Mouse (Mus musculus): ENCODE results near the gene Ccdc33. TPM values are rescaled to one million over a fixed set of nuclear protein-coding genes. Genes with fewer than 3 reads are reported as not detected.
A peak's percentile ranks its signal among the peaks of the same experiment; 100 is the strongest.

Ccdc33 gene
- total and polyA plus RNA-seq, 2 experiments from 2014 or later: 0.27 to 1.4 TPM

DNA sequence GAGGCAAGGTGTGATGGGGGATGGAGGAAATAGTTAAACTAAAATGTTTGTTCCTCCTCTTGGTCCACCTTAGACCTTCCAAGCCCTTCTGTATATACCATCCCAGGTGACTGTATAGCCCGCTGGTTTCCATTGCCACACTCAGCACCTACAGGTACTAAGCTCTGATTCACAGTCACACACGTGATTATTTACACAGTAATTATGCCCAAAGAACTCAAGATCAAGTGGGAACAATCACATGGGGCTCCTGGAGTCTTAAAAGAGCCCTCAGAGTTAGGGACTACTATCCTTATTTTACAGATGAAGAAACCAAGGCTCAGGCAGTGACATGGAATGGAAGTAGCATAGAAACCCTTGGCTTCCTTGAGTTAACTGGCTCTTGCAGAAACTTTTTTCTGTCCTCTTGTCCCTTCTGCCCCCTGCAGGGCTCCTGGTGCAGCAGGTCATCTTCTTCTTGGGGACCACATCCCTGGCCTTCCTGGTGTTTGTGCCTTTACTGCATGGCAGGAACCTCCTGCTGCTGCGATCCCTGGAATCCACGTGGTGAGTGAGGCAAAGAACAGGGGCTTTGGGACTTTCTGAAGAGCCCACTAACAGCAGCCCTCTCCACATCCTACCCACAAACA lies 32.2 kb upstream of the Ccdc33 start:
- no peaks in the 10 kb centered on the region for H3K4me1 ChIP-seq (ENCODE audit: insufficient read depth, low read length)
- 71% methylated on average over 4 of the region's 4 CpGs for WGBS
- no peaks in the 10 kb centered on the region for H3K9me3 ChIP-seq (ENCODE audit: low read length)
- no peak overlapping the region for H3K27ac ChIP-seq (ENCODE audit: low read depth, low read length)
- H3K4me3 ChIP-seq (ENCODE audit: low read depth, low read length): no peak overlapping the region
- no peaks in the 10 kb centered on the region for H3K27me3 ChIP-seq (ENCODE audit: insufficient read depth, low read length)
- DNase-seq (ENCODE audit: low spot score) (no peak), ATAC-seq (ENCODE audit: low FRiP score) (no peak)
- H3K4me2 ChIP-seq (ENCODE audit: low read depth, low read length, poor library complexity, severe bottlenecking): no peak overlapping the region
- H3K36me3 ChIP-seq (ENCODE audit: insufficient read depth, low read length): no peaks in the 10 kb centered on the region
- no peak; the same call in 1 of the 2 replicates for TF ChIP-seq CTCF (IDR thresholded peaks at IDR 0.05)
- H3K9ac ChIP-seq (replicated peaks; ENCODE audit: low read length, poor library complexity, severe bottlenecking): no peak overlapping the region

GRCm38 (mm10) chr9:58148806-58149205 lies 30.2 kb upstream of the Ccdc33 start:
- no peak for DNase-seq (ENCODE audit: low spot score)
- TF ChIP-seq CTCF (IDR thresholded peaks at IDR 0.05): no peak

DNA sequence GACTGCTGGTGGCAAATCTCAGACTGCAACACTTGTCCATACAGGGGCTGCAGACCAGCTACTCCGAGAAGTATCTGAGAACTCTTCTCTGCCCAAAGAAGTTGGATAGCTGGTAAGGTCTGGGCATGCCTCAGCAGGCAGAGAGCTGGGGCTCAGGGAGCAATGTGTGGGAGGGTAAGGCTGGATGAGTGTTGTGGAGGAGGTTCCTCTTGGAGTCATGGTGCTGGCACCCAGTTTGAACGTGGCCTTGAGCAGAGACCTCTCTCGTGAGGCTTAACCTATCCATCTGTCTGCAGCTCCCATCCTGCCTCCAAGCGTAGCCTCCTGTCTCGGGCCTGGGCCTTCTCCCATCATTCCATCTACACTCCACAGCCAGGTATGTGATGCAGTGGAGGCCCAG lies 26.8 kb upstream of the Ccdc33 start:
- Histone ChIP-seq H3K27ac (ENCODE audit: low read depth, low read length) (no peak overlapping the region), H3K4me3 (ENCODE audit: low read depth, low read length) (no peak overlapping the region), H3K4me2 (ENCODE audit: low read depth, low read length, poor library complexity, severe bottlenecking) (no peak overlapping the region), H3K4me1 (ENCODE audit: insufficient read depth, low read length) (0 out of 2 replicates have a peak, but pooled peaks cover 2% of the 10 kb centered on the region), H3K9ac (replicated peaks; ENCODE audit: low read length, poor library complexity, severe bottlenecking) (no peak overlapping the region), H3K36me3 (ENCODE audit: insufficient read depth, low read length) (no peaks in the 10 kb centered on the region), H3K27me3 (ENCODE audit: insufficient read depth, low read length) (no peaks in the 10 kb centered on the region), H3K9me3 (ENCODE audit: low read length) (no peaks in the 10 kb centered on the region)
- no peak for DNase-seq (ENCODE audit: low spot score)
- TF ChIP-seq CTCF (IDR thresholded peaks at IDR 0.05): no peak
- 83% methylated on average over 5 of the region's 5 CpGs for WGBS
- ATAC-seq (ENCODE audit: low FRiP score): no peak

More at GRCm38 (mm10) chr9:58148806-58149205, 30.2 kb upstream of the Ccdc33 start:
- H3K9ac ChIP-seq (replicated peaks; ENCODE audit: low read length, poor library complexity, severe bottlenecking): no peak overlapping the region
- H3K9me3 ChIP-seq (ENCODE audit: low read length): no peaks in the 10 kb centered on the region
- WGBS: 84% methylated on average over 2 of the region's 2 CpGs
- no peak overlapping the region for H3K4me3 ChIP-seq (ENCODE audit: low read depth, low read length)
- no peaks in the 10 kb centered on the region for H3K36me3 ChIP-seq (ENCODE audit: insufficient read depth, low read length)
- no peak for ATAC-seq (ENCODE audit: low FRiP score)
- H3K4me1 ChIP-seq (ENCODE audit: insufficient read depth, low read length): 0 out of 2 replicates have a peak, but pooled peaks cover 2% of the 10 kb centered on the region
- no peak overlapping the region for H3K4me2 ChIP-seq (ENCODE audit: low read depth, low read length, poor library complexity, severe bottlenecking)
- no peak overlapping the region for H3K27ac ChIP-seq (ENCODE audit: low read depth, low read length)
- no peaks in the 10 kb centered on the region for H3K27me3 ChIP-seq (ENCODE audit: insufficient read depth, low read length)

- TF ChIP-seq CTCF (IDR thresholded peaks at IDR 0.05): no peak
- Histone ChIP-seq H3K9me3 (ENCODE audit: low read length) (no peaks in the 10 kb centered on the region), H3K9ac (replicated peaks; ENCODE audit: low read length, poor library complexity, severe bottlenecking) (no peak overlapping the region), H3K27ac (ENCODE audit: low read depth, low read length) (no peak overlapping the region), H3K27me3 (ENCODE audit: insufficient read depth, low read length) (no peaks in the 10 kb centered on the region), H3K4me3 (ENCODE audit: low read depth, low read length) (no peak overlapping the region), H3K36me3 (ENCODE audit: insufficient read depth, low read length) (no peaks in the 10 kb centered on the region), H3K4me2 (ENCODE audit: low read depth, low read length, poor library complexity, severe bottlenecking) (no peak overlapping the region), H3K4me1 (ENCODE audit: insufficient read depth, low read length) (0 out of 2 replicates have a peak, but pooled peaks cover 2% of the 10 kb centered on the region)
- ATAC-seq (ENCODE audit: low FRiP score) (no peak), DNase-seq (ENCODE audit: low spot score) (no peak)
- 18% methylated on average over 1 of the region's 1 CpGs for WGBS
These were observed 26.0 kb upstream of the Ccdc33 start for GRCm38 (mm10) chr9:58144664-58145063.

- WGBS: 29% methylated on average over 7 of the region's 7 CpGs
- H3K36me3 ChIP-seq (ENCODE audit: insufficient read depth, low read length): no peaks in the 10 kb centered on the region
- H3K27ac ChIP-seq (ENCODE audit: low read depth, low read length): no peak overlapping the region
- no peak overlapping the region for H3K4me2 ChIP-seq (ENCODE audit: low read depth, low read length, poor library complexity, severe bottlenecking)
- 0 out of 2 replicates have a peak, but pooled peaks cover 2% of the 10 kb centered on the region for H3K4me1 ChIP-seq (ENCODE audit: insufficient read depth, low read length)
- DNase-seq (ENCODE audit: low spot score) (no peak), ATAC-seq (ENCODE audit: low FRiP score) (no peak)
- H3K27me3 ChIP-seq (ENCODE audit: insufficient read depth, low read length): no peaks in the 10 kb centered on the region
- TF ChIP-seq CTCF (IDR thresholded peaks at IDR 0.05): no peak
- no peak overlapping the region for H3K9ac ChIP-seq (replicated peaks; ENCODE audit: low read length, poor library complexity, severe bottlenecking)
- no peak overlapping the region for H3K4me3 ChIP-seq (ENCODE audit: low read depth, low read length)
- H3K9me3 ChIP-seq (ENCODE audit: low read length): no peaks in the 10 kb centered on the region
These were observed 24.8 kb upstream of the Ccdc33 start for GRCm38 (mm10) chr9:58143419-58143818.

- ATAC-seq (ENCODE audit: low FRiP score) (no peak), DNase-seq (ENCODE audit: low spot score) (peak; percentile 27)
- no peak overlapping the region for H3K9ac ChIP-seq (replicated peaks; ENCODE audit: low read length, poor library complexity, severe bottlenecking)
- H3K4me2 ChIP-seq (ENCODE audit: low read depth, low read length, poor library complexity, severe bottlenecking): no peak overlapping the region
- no peaks in the 10 kb centered on the region for H3K27me3 ChIP-seq (ENCODE audit: insufficient read depth, low read length)
- H3K36me3 ChIP-seq (ENCODE audit: insufficient read depth, low read length): no peaks in the 10 kb centered on the region
- H3K4me3 ChIP-seq (ENCODE audit: low read depth, low read length): no peak overlapping the region
- 46% methylated on average over 6 of the region's 6 CpGs for WGBS
- H3K27ac ChIP-seq (ENCODE audit: low read depth, low read length): no peak overlapping the region
- 0 out of 2 replicates have a peak, but pooled peaks cover 2% of the 10 kb centered on the region for H3K4me1 ChIP-seq (ENCODE audit: insufficient read depth, low read length)
- peak; percentile 9; the same call in 1 of the 2 replicates for TF ChIP-seq CTCF (IDR thresholded peaks at IDR 0.05)
- no peaks in the 10 kb centered on the region for H3K9me3 ChIP-seq (ENCODE audit: low read length)
These were observed 21.3 kb upstream of the Ccdc33 start for GRCm38 (mm10) chr9:58139947-58140346.
